Mouse (Mus musculus): ENCODE measurements at regions not wholly inside any gene's neighbourhood (a gene's known extent, or its start where the extent isn't known, plus 50 kb on each side); places are given as distances from the start of the nearest gene placed in this dataset.
A peak's percentile ranks its signal among the peaks of the same experiment; 100 is the strongest.
"Not testable (repeated sequence)": the region's sequence is repeated elsewhere in the genome, so short reads cannot be mapped to it uniquely, and the experiment has no call there.

DNA sequence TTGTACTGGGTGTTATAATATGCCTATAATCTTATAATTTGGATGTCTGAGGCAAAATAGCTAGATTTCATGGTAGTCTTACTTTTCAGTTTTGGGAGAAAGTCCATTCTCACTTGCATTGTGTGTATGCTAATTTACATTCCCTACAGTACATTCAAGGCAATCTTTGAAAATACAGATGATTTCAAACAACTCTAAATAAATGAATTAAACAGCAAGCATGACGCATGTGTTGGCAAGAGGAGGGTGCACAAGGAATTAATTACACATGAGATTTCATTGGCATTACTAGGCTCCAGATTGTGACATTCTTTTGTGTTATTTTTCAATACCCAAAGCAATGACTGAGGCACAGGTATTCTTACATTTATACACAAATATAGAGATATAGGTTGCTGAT is 495.2 kb upstream of the Cypt12 start:
- DNase-seq: no peak

DNA sequence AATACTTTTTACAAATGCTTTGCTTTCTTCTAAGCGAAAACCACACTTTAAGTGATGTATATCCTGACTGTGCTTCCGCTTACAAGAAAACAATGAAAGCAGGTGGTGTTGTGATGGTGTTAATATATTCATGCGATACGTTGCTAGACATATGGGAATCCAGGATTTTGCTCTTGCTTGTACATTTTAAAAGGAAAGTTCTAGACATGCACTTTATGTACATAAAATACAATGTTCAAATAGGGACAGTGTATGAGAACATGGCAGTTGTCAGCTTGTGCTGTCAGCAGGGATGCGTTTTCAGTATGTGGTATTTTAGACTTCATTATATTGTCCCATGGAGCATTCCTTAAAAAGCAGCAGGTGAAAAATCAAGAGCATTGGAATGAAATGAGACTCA is 487.7 kb upstream of the Cypt12 start:
- DNase-seq: no peak

DNA sequence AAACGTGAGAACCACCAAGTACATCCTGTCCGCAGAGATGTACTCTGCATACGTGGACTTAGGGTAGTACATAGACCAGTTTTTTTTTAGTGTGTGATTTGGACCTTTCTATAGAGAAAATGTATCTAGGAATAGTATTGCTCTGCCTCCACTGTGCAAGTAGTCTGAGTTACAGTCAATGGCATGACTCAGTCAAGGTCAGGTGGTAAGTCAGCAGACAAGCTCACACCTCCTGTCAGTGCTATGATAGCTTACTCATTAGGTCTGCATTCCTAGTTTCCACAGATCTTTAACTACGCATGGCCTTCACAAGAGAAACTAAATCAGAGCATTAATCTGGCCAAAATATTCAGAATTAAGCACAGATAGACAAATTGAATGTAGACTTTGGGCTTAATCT is 486.8 kb upstream of the Cypt12 start:
- no peak for DNase-seq

GRCm38 (mm10) chr3:17473812-17474211 is 474.4 kb upstream of the Cypt12 start:
- no peak for DNase-seq

DNA sequence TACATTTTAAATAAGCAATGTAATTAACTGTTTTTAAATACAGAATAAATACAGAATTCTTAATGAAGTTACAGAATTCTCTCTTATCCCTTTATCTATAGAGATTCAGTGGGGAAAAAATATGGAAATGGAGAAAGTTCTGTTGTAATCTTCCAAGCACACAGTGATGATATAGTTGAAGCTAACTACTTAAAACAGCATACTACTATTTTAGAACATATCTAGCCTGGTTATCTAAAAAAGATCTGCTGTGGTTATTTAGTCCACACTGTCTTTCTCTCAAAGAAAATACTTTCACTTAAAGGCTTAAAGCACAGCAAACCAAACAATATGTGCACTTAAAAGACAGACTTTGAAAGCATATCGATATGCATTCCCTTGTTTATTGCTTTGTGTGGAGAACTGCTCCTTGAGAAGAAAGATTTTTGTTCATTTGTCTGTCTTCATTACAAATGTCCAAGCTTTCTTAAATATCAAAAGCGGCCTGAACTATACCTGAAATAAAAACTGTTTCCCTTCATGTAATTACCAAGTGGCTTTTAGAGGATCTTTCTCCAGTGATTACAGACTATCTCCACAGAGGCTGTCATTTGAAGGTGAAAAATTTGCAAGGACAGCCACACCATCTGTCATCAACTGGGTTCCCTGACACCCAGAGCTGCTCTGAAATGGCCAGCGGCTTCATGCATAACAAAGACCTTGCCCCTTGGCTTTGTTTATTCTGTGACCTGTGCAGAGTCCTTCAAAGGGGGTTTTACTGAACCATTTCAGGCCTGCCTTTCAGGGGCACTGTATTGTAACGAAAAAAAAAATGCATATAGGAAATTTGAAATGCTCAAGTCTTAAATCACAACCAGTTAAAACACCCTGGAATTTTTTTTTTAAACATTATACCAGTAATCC is 458.7 kb upstream of the Cypt12 start:
- no peak for DNase-seq

GRCm38 (mm10) chr3:17490632-17491031 is 457.6 kb upstream of the Cypt12 start:
- no peak for DNase-seq

- DNase-seq: no peak
These were observed 449.9 kb upstream of the Cypt12 start for GRCm38 (mm10) chr3:17498291-17498690.

- DNase-seq: no peak
These were observed 446.7 kb upstream of the Cypt12 start for GRCm38 (mm10) chr3:17501556-17501955.

GRCm38 (mm10) chr3:17541346-17541745 is 406.9 kb upstream of the Cypt12 start:
- no peak for DNase-seq

- no peak for DNase-seq
These were observed 400.6 kb upstream of the Cypt12 start for GRCm38 (mm10) chr3:17547559-17548059.

DNA sequence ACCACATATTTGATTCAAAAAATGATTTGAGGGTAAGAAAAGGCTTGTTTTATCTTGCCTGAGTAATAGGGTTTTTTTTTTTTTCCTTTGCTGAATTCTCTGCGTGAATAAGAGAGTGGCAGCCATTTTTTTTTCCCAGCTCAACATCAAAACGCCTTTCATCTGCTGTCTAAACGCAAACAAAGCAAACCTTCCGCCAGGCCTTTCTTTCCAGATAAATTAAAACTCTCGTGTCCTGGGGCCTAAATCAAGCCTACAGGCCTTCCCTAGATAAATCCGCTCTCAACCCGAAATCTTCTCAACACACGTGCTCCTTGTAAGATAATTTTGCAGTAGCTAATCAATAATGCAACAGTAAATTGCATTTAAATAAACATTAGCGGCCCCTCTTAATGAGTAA is 365.7 kb upstream of the Cypt12 start:
- no peak for DNase-seq

DNA sequence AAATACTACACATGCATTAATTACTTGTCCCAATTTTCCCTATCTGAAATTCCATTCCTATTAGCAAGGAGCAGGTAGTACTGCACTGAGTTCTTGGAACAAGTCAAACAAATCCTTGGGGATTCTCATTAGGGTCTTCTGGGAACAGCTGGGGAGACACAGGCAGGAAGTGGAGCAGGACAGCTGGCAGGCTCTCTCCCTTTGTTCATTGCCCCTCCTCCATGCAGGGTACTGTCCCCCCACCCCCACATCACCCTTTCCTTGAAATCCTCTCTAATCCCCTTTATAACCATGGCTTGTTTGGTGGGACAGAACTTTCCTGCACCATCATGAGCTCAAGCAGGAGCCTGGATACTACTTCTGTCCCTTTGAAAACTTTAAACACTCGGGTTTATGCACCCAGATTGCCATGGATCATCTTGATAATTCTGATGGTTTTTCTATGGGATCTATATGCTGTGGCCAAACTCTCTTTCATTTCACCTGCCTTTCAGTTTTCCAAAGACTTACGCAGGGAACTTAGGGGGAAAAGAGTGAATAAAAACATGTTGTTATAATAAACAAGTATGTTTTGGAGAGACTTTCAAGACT is 358.2 kb upstream of the Cypt12 start:
- no peak for DNase-seq

- no peak for DNase-seq
These were observed 355.7 kb upstream of the Cypt12 start for GRCm38 (mm10) chr3:17592463-17592862.

GRCm38 (mm10) chr3:17596365-17596764 is 351.8 kb upstream of the Cypt12 start:
- DNase-seq: no peak

GRCm38 (mm10) chr3:17613486-17613885 is 334.7 kb upstream of the Cypt12 start:
- peak; percentile 5 to 7 for DNase-seq

DNA sequence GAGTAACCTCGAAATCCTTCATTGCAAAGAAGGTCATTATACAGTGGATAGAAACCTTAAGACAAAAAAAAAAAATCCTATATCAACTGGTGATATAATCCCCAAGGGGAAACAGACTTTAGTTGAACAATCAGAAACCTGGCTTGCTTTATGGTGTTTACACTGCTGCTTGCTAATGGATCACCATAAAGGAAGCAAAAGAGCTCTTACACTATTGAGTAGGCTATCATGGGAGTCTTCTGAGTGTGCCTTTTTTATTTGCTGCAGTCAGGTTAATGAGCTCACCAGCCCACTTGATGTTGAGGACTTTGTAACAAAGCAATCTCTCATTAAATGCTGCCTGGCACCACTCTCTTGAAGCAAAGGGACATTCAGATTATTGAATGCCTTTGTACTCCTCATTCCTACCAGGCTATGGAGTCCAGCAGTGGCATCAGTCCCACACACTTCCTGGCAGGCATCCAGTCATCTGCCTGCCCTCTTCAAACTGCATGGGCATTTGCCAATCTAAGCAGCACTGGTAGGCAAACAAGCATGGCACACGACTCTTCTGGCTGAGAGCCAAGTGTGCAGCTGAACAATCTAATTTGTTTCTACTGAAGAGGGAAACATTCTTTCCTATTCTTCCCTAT is 331.7 kb upstream of the Cypt12 start:
- peak; percentile 1 to 2 for DNase-seq

DNA sequence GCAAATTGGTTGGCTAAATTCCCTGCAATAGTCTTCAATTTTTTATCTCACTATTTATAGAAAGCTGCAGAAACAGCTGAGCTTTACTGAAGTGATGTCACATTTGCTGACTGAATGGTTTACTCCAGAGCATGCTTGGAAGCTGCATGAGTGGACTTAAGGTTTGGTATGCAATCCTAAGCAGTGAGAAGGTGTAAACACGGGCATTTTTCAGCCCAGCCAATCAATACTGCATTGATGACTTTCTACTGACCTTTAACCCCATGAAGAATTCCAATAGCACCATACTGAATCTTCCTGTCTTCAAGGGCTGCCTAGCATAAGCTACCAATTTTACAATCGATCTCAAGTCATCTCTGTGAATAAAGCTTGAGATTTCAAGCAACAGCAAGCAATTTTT is 328.7 kb upstream of the Cypt12 start:
- no peak for DNase-seq

GRCm38 (mm10) chr3:17619890-17620289 is 328.3 kb upstream of the Cypt12 start:
- DNase-seq: no peak

DNA sequence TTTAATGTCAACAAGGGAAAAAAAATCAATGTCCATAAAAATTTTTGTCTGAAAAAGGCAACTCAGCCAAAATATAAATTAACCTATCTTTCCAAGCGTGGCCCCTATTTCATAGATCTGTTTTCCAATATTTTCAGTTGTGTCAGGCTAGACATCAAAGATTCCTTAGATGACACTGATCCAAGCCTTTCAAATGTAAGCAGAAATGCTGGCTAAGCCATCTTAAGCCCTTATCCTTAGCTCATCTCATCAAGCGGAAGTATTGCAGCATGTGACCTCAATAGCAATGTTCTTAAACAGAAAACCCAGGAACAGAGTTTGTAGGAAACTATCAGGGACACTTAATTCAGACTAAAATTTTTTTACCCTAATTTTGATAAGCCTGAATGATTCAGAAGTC is 327.8 kb upstream of the Cypt12 start:
- DNase-seq: no peak

GRCm38 (mm10) chr3:17632484-17632883 is 315.7 kb upstream of the Cypt12 start:
- DNase-seq: no peak

DNA sequence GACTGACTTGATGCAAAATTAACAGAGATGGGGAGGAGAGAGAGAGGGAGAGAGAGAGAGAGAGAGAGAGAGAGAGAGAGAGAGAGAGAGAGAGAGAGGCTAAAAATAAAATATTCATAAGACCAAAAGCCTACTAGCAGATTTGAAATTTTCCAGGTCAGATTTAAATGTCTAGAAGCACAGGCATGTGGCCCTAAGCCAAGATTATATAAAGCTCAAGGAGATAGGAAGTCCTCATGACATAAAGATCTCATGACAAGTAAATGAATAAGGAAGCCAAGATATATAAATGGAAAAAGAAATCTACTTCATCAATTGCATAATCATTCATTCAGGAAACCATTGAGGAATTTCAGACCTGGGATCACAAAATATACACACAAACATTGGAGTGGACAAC is 311.9 kb upstream of the Cypt12 start:
- DNase-seq: no peak

GRCm38 (mm10) chr3:17659988-17660387 is 288.2 kb upstream of the Cypt12 start:
- DNase-seq: not testable (repeated sequence)

GRCm38 (mm10) chr3:17661987-17662386 is 286.2 kb upstream of the Cypt12 start:
- no peak for DNase-seq

GRCm38 (mm10) chr3:17667016-17667415 is 281.2 kb upstream of the Cypt12 start:
- no peak for DNase-seq

Data from kidney, postnatal 4 days (tissue).